Mouse (Mus musculus): ENCODE results near the gene Syt3. TPM values are rescaled to one million over a fixed set of nuclear protein-coding genes. Genes with fewer than 3 reads are reported as not detected.

The Syt3 gene
- polyA plus RNA-seq, 1 experiment from 2014 or later, result 2.1 TPM

Other genes with a start within 250 kb of the Syt3 start
- not detected in 2 replicates for gene Klk1b16, start 247.3 kb upstream of the Syt3 start, polyA plus RNA-seq (2014; fragmentation: Nextera tagmentation; extraction: Ambion mirVana)
- not detected in 2 replicates for gene Klk1b24, start 195.9 kb upstream of the Syt3 start, polyA plus RNA-seq (2014; fragmentation: Nextera tagmentation; extraction: Ambion mirVana)
- not detected in 2 replicates for gene Klk1b3, start 185.9 kb upstream of the Syt3 start, polyA plus RNA-seq (2014; fragmentation: Nextera tagmentation; extraction: Ambion mirVana)
- not detected in 2 replicates for gene Klk1b4, start 176.7 kb upstream of the Syt3 start, polyA plus RNA-seq (2014; fragmentation: Nextera tagmentation; extraction: Ambion mirVana)
- not detected in 2 replicates for gene Klk1b5, start 168.2 kb upstream of the Syt3 start, polyA plus RNA-seq (2014; fragmentation: Nextera tagmentation; extraction: Ambion mirVana)
- gene Klk1, start 158.7 kb upstream of the Syt3 start, polyA plus RNA-seq (2014; fragmentation: Nextera tagmentation; extraction: Ambion mirVana), result not detected in 2 replicates
- gene Gm36864, start 147.9 kb upstream of the Syt3 start, polyA plus RNA-seq (2014; fragmentation: Nextera tagmentation; extraction: Ambion mirVana), result not detected in 2 replicates
- 0.88 and 1.1 TPM in 2 replicates for gene 1700028J19Rik, start 137.4 kb upstream of the Syt3 start, polyA plus RNA-seq (2014; fragmentation: Nextera tagmentation; extraction: Ambion mirVana)
- gene 2410002F23Rik, start 137.4 kb upstream of the Syt3 start, polyA plus RNA-seq (2014; fragmentation: Nextera tagmentation; extraction: Ambion mirVana), result 135 and 146 TPM in 2 replicates
- gene Acp4, start 126.7 kb upstream of the Syt3 start, polyA plus RNA-seq (2014; fragmentation: Nextera tagmentation; extraction: Ambion mirVana), result 0.26 and 0.31 TPM in 2 replicates
- not detected in 2 replicates for gene Gm15517, start 122.7 kb upstream of the Syt3 start, polyA plus RNA-seq (2014; fragmentation: Nextera tagmentation; extraction: Ambion mirVana)
- gene Clec11a, start 77.2 kb upstream of the Syt3 start, polyA plus RNA-seq (2014; fragmentation: Nextera tagmentation; extraction: Ambion mirVana), result 1.9 and 2.2 TPM in 2 replicates
- gene Shank1, start 73.8 kb upstream of the Syt3 start, polyA plus RNA-seq (2014; fragmentation: Nextera tagmentation; extraction: Ambion mirVana), result 0.78 and 0.85 TPM in 2 replicates
- gene 1700008O03Rik, start 1.7 kb downstream of the Syt3 start, polyA plus RNA-seq (2014; fragmentation: Nextera tagmentation; extraction: Ambion mirVana), result 0.37 and 0.53 TPM in 2 replicates
- 0.51 and 0.60 TPM in 2 replicates for gene Lrrc4b, start 44.9 kb downstream of the Syt3 start, polyA plus RNA-seq (2014; fragmentation: Nextera tagmentation; extraction: Ambion mirVana)
- gene Aspdh, start 81.3 kb downstream of the Syt3 start, polyA plus RNA-seq (2014; fragmentation: Nextera tagmentation; extraction: Ambion mirVana), result 0.60 TPM in 1 of 2 replicates, not detected in the other
- 64.4 and 65.4 TPM in 2 replicates for gene Josd2, start 83.9 kb downstream of the Syt3 start, polyA plus RNA-seq (2014; fragmentation: Nextera tagmentation; extraction: Ambion mirVana)
- 83.0 and 85.8 TPM in 2 replicates for gene Emc10, start 112.4 kb downstream of the Syt3 start, polyA plus RNA-seq (2014; fragmentation: Nextera tagmentation; extraction: Ambion mirVana)
- gene Fam71e1, start 112.5 kb downstream of the Syt3 start, polyA plus RNA-seq (2014; fragmentation: Nextera tagmentation; extraction: Ambion mirVana), result 13.2 and 15.0 TPM in 2 replicates
- 0.09 and 0.20 TPM in 2 replicates for gene Mybpc2, start 140.6 kb downstream of the Syt3 start, polyA plus RNA-seq (2014; fragmentation: Nextera tagmentation; extraction: Ambion mirVana)
- gene Spib, start 148.0 kb downstream of the Syt3 start, polyA plus RNA-seq (2014; fragmentation: Nextera tagmentation; extraction: Ambion mirVana), result 0.07 and 0.11 TPM in 2 replicates
- 82.5 and 84.3 TPM in 2 replicates for gene Pold1, start 164.7 kb downstream of the Syt3 start, polyA plus RNA-seq (2014; fragmentation: Nextera tagmentation; extraction: Ambion mirVana)
- gene Nr1h2, start 169.8 kb downstream of the Syt3 start, polyA plus RNA-seq (2014; fragmentation: Nextera tagmentation; extraction: Ambion mirVana), result 70.2 and 72.1 TPM in 2 replicates
- 0.44 and 0.61 TPM in 2 replicates for gene Napsa, start 188.3 kb downstream of the Syt3 start, polyA plus RNA-seq (2014; fragmentation: Nextera tagmentation; extraction: Ambion mirVana)
- gene Kcnc3, start 206.6 kb downstream of the Syt3 start, polyA plus RNA-seq (2014; fragmentation: Nextera tagmentation; extraction: Ambion mirVana), result 0.31 and 0.36 TPM in 2 replicates

Data from limb, embryonic 11.5 days (tissue).